Mouse (Mus musculus) CD4-positive helper T cell, adult 2 months (primary cell): ENCODE data around the gene Usp12.

ENCODE experiments used
- DNase-seq: peaks from one replicate; pipeline ENCODE4 v3.0.0-alpha.2; 2012; ENCODE audit warnings: low read depth, missing footprints, low spot score

The Usp12 gene

DNA sequence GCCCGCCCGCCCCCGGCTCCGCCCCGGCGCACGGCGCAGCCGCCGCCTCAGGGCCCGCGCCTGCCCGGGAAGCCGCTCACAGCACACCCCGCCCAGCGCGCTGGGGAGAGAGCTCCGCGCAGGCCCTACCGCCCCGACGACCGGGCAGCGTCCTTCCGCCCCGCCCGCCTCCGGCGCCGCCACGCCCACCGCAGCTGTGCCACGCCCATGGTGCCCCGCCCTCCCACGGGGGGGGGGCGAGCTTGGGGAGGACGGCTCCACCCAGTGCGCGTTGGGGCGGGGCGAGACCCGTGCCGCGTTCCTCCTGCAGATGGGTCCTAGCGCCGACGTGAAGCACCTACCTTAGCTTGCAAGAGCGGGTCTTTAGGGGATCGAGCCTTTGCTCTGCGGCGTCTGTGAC is at the start of gene Usp12:
Gene Usp12, minus strand, starts transcription at position 154 of the 400 bp plus-strand sequence.
- peak; percentile 98 for DNase-seq

DNA sequence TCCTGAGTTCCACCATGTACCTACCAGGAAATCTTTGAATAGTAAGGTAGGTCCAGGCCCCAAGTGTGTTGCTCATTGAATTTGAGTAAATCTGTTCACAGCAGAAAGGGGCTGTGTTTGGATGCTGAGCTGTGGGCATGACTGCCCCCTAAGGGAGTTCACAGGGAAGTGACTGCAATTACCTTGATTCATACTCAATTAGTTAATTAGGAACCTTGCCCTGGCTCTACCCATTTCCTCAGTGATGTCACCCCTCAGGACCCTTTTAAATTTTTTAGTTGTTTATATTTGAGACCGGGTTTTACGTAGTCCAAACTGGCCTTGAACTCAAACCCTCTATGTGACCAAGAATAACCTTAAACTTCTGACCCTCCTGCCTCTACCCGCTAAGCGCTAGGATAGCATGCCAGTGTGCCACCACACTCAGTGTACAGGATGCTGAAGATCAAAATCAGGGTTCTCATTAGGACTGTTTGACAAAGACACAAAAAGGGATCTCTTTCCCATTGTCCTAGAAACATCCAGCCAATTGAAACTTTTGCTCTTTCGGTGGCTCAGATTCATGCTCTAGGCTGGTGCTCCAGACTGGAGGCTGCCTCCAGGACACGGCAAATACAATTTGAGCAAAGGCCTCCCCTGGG is 49.6 kb upstream of the Usp12 start:
- no peak for DNase-seq

DNA sequence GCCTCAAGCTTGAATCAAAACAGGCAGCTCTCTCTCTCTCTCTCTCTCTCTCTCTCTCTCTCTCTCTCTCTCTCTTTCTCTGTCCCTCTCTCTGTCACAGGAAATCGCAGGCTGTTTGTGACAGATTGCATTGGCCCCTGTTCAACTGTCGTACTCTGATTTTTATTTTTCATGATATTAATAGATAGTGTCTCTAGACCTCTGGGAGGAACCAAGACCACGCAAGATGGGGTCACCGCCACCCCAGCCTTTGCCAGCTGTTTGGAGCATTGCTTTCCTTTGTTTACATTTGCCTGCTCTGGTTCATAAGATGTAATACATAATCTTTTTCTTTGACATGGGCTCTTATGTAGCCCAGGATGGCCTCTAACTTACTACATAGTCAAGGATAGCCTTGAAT is 47.2 kb upstream of the Usp12 start:
- no peak for DNase-seq

DNA sequence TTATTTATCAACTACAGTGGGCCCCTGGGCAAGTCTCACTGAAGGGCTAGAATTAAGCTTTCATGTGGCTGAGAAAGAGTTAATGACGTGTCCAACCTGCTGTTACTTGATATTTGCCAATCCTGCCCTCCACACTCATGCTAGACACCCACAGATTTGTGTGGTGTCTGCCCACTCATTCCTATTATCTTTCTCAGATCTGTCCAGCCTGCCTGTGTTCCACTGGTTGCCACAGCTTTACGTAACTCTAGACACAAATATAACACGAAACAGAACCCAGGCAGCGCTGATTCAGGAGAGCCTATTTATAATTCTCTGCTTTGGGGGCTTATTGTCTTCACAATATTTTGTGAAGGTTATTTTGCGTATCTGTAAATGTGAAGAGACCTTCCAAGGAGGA is 46.5 kb upstream of the Usp12 start:
- no peak for DNase-seq

DNA sequence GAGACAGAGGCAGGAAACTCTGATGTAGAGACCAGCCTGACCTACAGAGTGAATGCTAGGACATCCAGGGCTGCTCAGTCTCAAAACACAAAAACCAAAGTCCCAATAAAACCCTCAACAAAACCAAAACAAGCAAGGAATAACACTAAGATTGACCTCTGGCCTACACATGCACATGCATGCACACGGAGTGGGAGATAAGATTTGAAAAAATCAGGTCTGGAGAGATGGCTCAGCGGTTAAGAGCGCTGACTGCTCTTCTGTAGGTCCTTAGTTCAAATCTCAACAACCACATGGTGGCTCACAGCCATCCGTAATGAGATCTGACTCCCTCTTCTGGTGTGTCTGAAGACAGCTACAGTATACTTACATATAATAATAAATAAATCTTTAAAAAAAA is 45.6 kb upstream of the Usp12 start:
- DNase-seq, result no peak

DNA sequence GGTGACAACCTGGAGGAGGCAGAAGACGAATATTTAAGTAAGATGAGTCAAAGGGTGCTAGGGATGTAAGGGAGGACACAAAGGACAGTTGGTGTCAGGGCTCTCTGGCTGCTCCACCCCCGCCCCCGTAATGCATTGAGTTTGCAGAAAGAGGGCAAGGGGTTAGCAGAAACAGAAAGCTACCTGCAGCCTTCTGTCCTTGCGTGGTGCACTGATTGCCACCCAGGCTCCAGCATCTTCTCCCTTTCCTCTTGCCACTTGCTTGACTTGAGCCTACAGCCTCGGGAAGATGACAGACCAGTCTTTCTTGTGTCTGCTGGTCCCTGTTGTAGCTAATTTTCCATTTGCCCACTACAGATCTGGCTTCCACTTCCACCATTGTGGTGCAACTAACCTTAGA is 45.0 kb upstream of the Usp12 start:
- DNase-seq, result no peak

DNA sequence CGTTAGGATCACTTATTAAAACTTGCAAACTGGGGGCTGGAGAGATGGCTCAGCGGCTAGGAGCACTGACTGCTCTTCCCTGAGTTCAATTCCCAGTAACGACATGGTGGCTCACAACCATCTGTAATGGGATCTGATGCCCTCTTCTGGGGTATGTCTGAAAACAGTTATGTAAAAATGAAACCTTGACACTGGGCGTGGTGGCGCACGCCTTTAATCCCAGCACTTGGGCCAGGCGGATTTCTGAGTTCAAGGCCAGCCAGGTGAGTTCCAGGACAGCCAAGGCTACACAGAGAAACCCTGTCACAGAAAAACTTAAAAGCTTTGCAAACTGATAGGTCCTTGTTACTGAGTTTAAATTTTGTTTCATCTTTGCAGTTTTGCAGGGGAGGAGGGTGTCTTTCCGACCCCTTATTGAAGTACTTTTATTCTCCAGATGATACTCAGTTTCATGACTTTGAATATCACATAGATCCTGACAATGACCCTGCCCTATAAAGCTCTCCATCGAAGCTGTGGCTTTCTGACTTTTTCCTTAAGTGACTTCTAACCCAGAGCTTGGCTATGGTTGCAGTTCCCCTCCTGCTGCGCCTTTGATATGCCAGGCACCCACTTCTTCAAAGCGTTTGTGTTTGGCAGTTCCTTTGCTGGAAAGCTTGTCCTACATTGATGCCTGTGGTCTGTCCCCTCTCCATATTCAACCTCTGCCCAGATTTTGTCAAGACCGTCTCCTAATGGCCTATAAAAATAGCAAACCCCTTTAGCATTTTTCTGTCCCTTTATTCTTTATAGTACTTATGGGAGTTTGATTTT is 44.2 kb upstream of the Usp12 start:
- DNase-seq, result no peak

DNA sequence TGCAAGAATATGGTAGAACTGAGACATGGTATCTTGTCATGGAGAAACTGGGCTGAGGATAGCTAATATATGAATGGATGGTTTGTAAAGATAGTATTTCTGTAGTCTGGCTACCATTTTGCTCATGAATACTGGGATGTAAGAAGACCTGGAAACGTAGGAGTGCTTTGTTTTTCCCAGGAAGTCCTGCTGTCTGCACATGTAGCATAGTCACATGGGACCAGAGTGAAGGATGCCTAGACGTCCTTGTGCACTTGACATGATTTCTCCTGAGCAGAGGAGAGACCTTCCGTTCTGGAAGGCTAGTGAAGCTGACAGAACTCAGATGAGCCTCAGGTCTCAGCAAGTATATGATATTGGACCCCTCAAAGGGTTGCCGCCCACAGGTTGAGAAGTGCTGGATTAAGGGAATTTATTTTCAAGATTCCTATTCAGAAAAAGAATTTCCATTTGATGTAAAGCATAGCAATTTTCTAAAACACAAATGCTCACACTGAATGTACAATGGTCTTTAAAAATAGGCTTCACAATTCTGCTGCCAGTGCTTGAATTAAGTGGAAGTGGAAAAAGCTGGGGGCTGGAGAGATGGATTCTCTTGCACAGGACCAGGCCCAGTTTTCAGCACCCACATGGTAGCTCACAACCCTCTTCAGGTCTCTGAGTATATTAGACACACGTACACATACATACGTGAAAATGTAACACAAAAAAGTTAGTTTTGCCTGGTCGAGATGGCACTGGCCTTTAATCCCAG is 43.3 kb upstream of the Usp12 start:
- no peak for DNase-seq

DNA sequence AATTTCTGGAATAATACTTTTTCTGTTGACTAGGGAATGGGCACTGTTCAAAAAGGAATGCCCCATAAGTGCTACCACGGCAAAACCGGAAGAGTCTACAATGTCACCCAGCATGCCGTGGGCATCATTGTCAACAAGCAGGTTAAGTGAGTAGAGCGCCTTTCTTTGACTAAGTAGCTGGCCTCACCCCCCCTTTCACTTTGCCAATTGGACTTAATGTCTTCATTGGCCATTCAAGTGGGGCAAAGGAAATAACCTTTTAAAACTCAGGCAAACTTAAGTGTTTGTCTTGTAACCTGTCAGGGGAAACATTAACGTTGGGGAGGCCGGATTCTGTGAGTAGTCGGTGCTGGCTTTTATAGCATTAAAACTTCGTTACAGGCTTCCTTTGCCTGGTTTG is 40.2 kb upstream of the Usp12 start:
- DNase-seq, result no peak

DNA sequence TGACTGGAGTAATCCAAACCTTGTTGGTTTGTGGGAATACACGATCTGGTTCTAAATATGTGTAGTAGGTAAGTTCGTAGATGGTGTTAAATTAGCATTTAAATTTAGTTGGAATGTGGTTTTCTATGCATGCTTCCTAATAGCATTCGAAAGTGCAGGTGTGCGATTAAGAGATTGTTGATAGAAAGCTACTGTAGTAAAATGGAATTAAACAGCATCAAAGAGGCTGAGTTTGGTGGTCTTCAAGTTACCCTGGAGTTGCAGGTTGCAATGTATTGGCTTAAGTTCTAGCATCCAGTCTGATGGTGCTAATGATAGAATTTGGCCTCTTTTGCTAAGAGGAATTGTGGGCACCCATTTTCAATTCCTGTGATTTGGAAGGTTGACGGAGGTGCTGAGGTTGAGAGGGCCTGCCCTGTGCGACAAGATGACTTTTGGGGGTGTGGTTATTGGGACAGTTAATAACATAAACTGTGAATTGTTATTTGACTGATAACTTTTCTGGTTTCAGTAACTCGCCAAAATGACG is 38.9 kb upstream of the Usp12 start:
- DNase-seq, result no peak

DNA sequence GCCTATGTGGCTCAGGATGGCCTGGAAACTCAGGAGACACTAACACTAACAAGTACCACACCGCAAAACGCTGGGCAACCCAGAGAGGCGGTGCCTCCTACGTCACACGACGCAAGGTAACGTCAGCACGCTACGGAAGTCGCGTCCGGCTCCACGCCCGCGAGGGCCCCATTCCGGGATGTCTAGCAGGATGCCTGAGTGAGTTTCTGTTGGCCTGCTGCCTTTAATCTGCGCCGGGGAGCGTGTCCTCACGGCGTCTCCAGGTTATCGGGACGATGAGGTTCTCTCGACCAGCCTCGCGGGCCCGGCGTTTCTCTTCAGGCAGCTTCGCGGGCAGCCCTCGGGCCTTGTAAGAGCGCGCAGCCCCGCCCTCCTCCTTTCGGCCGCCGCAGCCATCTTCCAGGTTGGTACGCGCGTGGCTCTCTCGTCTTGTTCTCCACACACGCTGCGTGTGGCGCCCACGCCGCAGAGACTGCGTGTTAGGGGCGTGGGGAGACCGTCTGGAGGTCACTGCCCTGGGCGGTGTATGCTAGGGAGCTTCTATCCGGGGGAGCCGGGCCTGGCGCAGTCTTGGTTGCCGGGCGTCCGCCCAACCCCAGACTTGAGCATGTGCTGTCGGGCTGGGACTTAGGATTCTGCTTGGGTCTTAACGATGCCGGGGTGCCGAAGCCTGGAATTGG is 38.1 kb upstream of the Usp12 start, which contains the start of gene Rpl21:
Gene Rpl21, plus strand, starts transcription at position 122 of the 680 bp plus-strand sequence.
- DNase-seq, result peak; percentile 97

DNA sequence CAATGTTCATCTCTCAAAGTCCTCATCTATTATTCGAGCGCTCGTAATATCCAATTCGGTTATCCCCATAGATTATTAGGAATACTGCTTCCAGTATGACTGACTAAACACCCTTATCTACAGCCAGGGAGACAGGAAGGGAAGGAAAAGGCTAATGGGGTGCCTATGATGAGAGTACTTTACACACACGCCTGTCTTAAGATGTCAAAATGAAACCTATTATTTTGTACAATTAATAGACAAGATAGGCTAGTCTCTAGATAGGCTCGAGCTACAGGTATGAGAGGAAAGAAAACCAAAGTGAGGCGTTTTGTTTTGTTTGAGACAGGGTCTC is 37.6 kb upstream of the Usp12 start:
- DNase-seq, result no peak

DNA sequence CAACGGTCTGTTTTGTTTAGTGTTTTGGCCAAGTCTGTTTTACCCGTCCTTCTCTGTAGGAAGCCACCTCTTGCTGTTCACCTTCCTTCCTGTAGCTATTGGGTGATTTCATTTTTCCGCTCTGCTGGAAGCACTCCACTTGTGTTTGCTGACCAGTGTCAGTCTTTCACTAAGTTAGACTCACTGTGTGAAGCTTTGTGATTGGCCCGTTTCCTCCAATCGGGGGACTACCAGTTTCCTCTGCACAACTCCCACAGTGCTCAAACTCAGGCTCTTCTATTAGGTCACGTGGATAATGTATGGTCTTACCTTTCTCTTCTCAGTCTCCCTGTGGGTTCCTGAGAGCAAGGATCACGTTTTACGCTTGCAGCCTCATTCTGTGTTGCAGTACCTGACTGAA is 34.7 kb upstream of the Usp12 start:
- peak; percentile 77 for DNase-seq

DNA sequence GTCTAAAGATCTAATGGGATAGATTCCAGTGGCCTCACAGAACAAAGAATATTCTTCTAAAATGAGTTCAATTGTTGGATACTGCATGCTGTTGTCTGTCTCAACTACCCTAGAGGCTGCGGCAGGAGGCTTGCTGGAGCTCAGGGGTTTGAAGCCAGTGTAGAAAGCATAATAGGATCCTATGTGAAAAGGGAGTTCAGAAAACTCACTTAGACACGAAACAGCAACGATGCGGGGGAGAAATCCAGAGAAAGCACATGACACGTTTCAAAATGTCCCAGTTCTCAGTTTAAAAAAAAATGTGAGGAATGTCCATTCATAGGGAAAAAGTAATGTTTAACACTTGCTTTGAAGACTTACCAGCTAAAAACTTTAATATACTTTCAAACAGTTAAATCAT is 28.2 kb upstream of the Usp12 start:
- no peak for DNase-seq

DNA sequence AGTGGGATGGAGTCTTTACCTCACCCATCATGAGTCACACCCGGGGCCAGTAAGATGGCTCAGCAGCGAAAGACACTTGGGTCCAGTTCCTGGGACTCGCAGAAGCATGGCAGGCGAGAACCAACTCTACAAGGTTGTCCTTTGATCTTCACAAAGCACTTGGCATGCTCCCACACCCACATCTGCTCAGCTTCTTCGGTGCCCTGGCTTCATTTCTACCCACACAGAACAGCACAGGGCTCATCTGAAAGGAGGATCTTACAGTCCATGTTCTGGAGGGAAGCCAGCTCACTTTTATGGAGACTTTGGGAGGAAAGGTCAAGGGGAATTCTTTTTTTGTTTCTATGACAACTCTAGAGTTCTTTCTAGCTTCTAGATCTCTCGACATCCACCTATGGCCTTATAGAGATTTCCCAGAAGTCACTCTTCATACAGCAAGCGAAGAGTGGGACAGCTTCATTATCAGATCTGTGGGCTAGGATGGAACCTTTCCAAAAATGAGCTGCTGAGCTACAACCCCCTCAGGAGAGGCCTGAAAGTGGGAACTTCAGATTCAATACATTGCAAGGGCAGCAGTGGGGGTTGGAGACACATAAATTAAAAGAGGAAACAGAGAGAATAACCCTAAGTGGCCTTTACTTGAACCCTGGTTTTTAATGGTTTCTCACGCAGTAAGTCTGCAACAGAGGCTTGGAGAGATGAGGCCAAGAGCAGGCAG is 24.3 kb upstream of the Usp12 start:
- DNase-seq, result peak; percentile 14

DNA sequence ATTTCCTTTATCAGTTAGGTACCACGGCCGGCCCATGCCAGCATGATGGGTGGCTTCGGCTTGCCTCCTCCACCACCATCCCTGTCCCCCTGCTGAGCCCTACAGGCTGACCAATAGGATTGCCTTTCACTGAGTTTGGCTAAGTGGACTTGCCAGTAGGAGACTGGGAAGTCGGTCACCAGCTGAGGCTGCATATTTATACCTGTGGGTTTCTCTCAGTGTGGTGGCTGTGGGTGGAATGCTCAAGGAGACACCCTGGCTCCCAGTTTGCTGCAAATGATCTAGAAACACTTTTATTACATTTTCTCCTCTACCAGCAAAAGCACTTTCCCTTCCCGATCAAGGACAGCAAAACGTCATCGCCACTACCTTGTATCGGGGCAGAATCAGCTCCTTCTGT is 22.8 kb upstream of the Usp12 start:
- no peak for DNase-seq

DNA sequence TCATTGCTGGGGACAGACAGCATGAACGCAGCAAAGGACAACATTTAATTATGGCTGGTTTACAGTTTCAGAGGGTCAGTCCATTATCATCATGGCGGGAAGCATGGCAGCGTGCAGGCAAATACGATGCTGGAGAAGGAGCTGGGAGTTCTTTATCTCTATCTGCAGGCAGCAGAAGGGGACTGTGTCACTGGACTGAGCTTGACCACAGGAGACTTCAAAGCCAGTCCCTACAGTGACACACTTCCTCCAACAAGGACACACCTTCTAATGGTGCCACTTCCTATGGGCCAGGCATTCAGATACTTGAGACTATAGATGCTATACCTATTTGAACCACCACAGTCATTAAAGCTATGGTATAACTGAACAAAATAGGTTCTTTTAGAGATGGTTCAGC is 20.6 kb upstream of the Usp12 start:
- no peak for DNase-seq

DNA sequence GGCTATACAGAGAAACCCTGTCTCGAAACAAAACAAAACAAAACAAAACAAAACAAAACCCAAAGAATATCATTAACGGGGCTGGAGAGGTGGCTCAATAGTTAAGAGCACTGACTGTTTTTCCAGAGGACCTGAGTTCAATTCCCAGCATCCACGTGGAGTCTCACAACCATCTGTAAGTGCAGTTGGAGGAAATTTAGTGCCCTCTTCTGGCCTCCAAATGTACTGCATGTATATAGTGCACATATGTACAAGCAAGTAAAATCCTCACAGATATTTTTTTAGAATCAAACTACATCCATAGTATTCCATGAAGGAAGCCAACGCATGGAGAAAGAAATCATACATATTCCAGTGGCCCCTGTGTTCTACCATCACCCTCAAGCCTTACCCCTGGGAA is 18.6 kb upstream of the Usp12 start:
- no peak for DNase-seq

DNA sequence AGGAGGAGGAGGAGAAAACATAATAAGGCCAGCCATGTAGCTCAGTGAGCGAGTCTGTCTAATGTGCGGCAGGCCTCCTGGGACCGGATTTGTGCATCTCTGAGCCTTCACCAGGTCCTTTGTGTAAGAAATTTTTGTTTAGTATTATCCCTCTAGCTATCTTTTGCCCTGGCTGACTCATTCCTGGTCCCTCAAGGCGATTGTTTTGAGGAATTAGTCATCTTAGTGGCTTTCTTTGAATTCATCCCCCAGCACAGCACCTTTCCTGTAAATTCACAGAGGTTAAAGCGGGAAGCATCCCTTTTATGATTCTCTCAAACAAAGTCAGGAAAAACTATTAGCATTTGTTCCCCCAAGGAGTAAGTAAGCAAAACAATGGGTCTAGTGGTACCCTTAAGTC is 18.1 kb upstream of the Usp12 start:
- no peak for DNase-seq

DNA sequence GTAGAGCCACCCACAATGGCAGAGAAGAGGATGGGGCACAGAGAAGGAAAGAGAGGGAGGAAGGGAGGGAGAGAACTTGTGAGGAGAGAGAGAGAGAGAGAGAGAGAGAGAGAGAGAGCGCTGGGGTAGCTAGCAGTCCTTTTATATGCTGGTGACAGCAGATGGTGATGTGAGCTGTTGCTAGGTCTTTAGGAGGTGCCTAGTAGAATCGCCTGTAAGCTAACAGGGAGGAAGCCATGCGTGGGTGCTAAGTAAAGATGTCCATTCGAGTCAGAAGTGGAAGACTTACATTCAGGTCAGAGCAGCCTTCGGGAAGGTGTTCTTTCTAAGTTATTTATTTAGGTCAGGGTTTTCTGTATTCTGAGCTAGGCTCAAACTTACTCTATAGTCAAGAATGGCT is 15.1 kb upstream of the Usp12 start:
- no peak for DNase-seq

DNA sequence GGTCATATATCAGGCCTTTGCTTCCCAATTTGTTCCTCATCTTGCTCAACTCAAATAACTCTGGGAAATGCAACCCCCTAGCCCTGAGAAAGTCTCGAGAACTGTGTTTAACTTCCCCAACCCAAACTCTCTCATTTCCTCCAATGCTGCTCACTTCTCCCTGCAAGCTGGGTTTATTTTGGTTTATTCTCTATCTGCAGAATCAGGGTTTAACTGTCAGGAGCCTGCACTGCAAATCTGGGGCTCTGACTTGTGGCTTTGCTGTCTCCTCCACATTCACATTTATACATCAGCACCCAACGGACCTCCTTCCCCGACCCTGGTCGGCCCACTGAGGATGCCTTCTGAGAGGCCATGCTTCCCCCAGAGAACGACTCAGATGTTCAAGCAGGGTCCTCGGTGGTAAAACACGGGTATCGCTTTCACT is 11.2 kb upstream of the Usp12 start:
- DNase-seq, result no peak
